Mouse (Mus musculus) adrenal gland, adult 8-10 months (tissue): ENCODE data around the gene Smc3. TPM values are rescaled to one million over a fixed set of nuclear protein-coding genes. Genes with fewer than 3 reads are reported as not detected.
"Not testable (repeated sequence)": the region's sequence is repeated elsewhere in the genome, so short reads cannot be mapped to it uniquely, and the experiment has no call there.

Source experiments
- DNase-seq: peaks from one replicate; pipeline ENCODE4 v3.0.0; 2022
- total RNA-seq, 4 experiments: library from RNA; stranded (reverse); gene quantifications; 2 replicates each; pipeline ENCODE4 v1.2.4; 2022

Gene Smc3
- total RNA-seq, 4 experiments from 2014 or later = 28.7 to 41.8 (median 33.2) TPM

GRCm38 (mm10) chr19:53577025-53577800 is 23.0 kb upstream of the Smc3 start:
- no peak for DNase-seq

DNA sequence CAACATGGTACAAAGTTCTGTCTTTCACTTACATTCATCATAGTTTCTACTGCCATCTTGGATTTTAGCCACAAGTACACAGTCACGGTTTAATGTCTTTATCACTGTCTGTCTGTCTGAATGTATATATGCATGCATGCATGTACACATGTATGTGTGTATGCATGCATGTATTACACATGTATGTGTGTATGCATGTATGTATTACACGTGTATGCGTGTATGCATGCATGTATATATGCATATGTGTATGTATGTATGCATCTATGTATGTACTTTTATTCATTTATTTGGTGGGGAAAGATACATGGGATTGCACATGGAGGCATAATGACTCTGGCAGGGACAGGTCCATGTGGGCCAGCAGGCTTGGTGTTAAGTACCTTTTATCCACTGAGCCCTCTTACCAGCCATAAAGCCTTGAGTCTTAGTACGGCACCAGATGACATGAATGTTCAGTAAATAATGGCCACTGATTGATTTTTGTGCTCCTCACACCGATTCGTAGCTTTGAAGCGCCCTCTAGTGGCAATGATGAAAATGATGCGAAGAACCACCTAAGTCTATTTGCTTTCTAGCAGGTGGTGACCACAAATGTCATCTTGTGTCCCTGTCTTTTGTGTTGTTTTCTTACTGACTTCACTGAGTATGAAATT is 21.5 kb upstream of the Smc3 start:
- DNase-seq = peak; percentile 45

GRCm38 (mm10) chr19:53580271-53580670 is 19.9 kb upstream of the Smc3 start:
- not testable (repeated sequence) for DNase-seq

- DNase-seq = not testable (repeated sequence)
Observed at GRCm38 (mm10) chr19:53587686-53588085, 12.5 kb upstream of the Smc3 start.

DNA sequence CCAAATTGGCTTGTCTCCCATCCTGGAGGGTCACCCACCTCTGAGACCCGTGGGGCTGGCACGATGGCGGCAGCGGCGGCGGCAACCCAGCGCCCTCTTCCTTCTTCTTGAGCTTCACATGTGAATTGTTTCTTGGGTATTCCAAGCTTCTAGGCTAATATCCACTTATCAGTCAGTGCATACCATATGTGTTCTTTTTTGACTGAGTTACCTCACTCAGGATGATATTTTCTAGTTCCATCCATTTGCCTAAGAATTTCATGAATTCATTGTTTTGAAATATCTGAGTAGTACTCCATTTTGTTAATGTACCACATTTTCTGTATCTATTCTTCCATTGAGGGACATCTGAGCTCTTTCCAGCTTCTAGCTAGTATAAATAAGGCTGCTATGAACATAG is 11.2 kb upstream of the Smc3 start, which contains the start of gene Nutf2-ps1:
Gene Nutf2-ps1, minus strand, starts transcription at position 101 of the 400 bp plus-strand sequence.
- not testable (repeated sequence) for DNase-seq

DNA sequence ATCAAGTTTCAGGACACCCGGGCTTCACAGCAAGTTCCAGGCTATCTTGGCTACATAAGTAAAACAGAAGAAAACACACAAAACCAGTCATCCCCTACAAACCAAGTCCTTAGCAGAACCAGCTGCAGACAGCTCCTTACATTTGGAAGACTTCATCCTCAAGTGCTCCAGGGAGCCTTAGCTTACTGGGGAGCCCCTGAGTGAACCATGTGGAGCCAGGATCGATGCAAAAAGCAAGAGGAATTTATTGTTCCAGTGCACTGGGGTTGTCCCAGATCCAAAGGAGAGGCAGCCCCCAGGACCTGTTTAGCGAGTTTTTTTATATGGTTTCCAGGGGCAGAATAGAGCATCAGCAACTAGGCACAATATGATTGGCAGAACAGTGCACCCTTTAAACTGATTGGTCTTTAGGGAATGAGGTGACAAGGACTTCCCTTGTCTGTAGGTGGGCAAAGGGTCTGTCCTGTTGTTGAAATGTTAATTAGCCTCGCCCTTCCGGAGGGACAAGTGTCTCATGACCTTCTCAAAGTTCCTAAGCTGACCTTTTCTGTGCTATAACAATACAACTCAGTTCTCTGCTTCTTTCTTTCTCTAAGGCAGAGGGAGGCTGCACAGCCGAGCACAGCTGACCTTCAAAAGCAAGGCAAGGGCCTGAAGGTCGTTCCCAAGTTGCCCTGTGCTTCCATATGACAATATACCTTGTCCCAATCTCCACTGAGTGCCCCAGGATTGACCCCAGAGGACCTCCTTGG is 3.3 kb upstream of the Smc3 start:
- no peak for DNase-seq

GRCm38 (mm10) chr19:53600549-53601362 is 558 bp downstream of the Smc3 start:
- peak; percentile 31 for DNase-seq

DNA sequence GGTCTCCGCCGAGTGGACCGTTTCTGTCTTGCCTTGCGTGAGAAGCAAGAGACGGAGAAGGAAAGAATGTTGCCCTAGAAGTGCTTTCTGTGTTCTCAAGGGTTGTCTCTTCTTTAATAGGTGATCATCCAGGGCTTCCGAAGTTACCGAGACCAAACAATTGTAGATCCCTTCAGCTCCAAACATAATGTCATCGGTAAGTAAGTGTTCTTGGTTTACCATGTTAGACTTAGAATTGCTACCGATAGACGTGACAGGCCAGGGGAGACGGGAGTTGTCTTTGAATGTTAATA is 1.1 kb downstream of the Smc3 start:
- DNase-seq = no peak

GRCm38 (mm10) chr19:53608921-53609320 is 8.7 kb downstream of the Smc3 start:
- DNase-seq = no peak

GRCm38 (mm10) chr19:53621681-53622080 is 21.5 kb downstream of the Smc3 start:
- no peak for DNase-seq

DNA sequence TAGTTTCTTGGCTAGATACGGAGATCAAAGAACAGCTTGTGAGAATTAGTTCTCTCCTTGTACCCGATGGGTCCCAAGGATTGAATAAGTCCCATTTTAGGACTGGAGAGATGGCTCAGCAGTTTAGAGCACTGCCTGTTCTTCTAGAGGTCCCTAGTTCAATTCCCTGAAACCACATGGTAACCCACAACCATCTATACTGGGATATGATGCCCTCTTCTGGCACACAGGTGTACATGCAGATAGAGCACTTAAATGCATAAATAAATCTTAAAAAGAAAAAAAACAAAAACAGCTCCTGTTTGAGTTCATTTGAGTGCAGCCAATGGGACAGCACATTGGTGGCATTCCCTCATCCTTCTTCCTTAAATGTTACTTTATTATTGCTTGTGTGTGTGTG is 37.8 kb downstream of the Smc3 start:
- DNase-seq = no peak

DNA sequence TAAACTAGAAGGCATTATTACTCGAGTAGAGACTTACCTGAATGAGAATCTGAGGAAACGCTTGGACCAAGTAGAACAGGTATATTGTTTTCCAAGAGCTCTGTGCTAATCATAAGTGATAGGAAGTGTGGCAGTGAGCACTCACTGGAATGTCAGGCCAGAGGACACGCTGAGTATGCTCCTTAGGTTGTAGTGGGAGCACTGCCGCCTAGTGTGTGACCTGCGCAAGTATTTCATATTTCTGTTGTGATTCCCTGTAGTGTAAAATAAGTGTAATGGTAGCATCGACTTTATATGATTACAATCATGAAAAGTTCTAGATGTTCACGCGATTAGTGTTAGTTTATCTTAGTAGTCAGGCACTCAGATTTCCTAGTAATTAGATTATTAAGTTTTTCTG is 38.5 kb downstream of the Smc3 start:
- DNase-seq = no peak

GRCm38 (mm10) chr19:53644020-53644595 is 43.9 kb downstream of the Smc3 start:
- DNase-seq = peak; percentile 42

DNA sequence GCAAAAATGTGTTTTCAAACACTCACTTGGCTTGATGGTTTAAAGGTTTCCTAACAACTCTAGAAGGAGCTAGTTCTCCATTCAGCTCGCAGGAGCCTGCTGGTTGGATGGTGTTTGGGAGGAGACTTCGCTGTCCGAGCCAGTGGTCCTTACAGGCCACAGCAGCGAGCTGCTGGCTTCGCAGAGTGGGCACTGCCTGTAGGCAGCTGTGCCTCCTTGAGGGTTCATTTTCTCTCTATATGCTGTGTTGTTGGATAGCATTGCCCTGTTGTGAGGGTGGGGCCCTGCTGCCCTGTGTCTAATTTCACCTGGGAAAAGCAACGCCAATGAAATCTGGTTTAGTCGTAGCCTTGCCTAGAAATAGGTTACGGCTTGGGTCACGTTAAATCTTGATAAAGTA is 47.1 kb downstream of the Smc3 start:
- DNase-seq = no peak

GRCm38 (mm10) chr19:53648056-53648455 is 47.9 kb downstream of the Smc3 start:
- no peak for DNase-seq

DNA sequence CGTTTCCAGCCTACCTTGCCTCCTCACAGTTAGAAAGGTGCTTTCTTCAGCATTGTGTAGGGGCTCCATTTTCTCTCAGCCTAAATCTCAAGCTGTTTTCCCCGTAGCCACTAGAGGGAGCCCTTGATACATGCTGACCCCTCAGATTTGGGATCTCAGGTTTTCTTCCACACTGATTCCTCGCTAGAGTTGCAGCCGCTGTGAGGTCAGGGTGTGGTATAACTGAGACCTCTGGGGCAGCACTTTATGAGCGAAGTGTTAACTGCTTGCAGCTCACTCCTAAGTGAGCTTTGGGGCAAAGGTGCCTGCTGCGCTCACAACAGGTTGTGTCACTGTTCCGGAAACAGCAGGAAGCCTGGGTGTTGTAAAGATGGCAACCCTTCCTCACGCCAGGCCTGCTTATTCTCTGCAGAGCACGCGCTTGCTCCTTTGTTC is 48.6 kb downstream of the Smc3 start:
- peak; percentile 31 for DNase-seq

- DNase-seq = no peak
Observed at GRCm38 (mm10) chr19:53649361-53649760, 49.2 kb downstream of the Smc3 start.

GRCm38 (mm10) chr19:53649802-53650201 is 49.6 kb downstream of the Smc3 start:
- DNase-seq = no peak

GRCm38 (mm10) chr19:53650921-53651320 is 50.7 kb downstream of the Smc3 start:
- DNase-seq = no peak

DNA sequence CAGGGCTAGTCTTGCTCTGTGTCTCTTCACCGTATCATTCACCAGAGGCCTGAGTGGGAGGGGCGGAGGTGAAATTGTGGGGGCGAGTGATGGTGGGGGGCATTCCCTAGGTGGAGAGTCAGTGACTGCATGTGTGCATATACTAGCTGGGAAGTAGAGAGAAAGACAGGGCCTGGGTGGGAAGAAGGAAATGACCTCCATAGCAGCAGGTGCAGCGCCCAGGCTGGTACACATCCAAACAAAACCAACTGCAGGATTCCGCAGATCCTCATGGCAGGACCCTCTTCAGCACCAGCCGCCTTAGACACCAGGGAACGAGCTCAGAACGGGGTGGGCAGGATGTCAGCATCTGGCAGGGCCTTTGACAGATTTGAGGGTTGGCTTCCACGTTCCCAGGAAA is 52.1 kb downstream of the Smc3 start:
- no peak for DNase-seq

- no peak for DNase-seq
Observed at GRCm38 (mm10) chr19:53653624-53654467, 53.6 kb downstream of the Smc3 start.
